Mouse (Mus musculus) adrenal gland, postnatal 25 days (tissue): Measurements from ENCODE around the gene Mamld1. TPM values are rescaled to one million over a fixed set of nuclear protein-coding genes. Genes with fewer than 3 reads are reported as not detected.
"Not testable (repeated sequence)": the region's sequence is repeated elsewhere in the genome, so short reads cannot be mapped to it uniquely, and the experiment has no call there.

Experiments used
- DNase-seq: peaks from one replicate; pipeline ENCODE4 v3.0.0; 2021; ENCODE audit warnings: mixed read lengths
- long read RNA-seq: library from polyadenylated mRNA; stranded (forward); transcript quantifications from one replicate; pipeline ENCODE4 v2.0.0, GENCODE M21; 2021
- total RNA-seq: library from RNA; stranded (reverse); gene quantifications from 2 replicates; pipeline ENCODE4 v1.2.3, GENCODE M21; 2021

Gene Mamld1
- total RNA-seq = 15.5 and 17.3 TPM in 2 replicates
- long read RNA-seq, partial matches to known transcripts = 1 of 1 reads
- long read RNA-seq, other reads (novel, unspliced or antisense) = 0 of 1 reads

DNA sequence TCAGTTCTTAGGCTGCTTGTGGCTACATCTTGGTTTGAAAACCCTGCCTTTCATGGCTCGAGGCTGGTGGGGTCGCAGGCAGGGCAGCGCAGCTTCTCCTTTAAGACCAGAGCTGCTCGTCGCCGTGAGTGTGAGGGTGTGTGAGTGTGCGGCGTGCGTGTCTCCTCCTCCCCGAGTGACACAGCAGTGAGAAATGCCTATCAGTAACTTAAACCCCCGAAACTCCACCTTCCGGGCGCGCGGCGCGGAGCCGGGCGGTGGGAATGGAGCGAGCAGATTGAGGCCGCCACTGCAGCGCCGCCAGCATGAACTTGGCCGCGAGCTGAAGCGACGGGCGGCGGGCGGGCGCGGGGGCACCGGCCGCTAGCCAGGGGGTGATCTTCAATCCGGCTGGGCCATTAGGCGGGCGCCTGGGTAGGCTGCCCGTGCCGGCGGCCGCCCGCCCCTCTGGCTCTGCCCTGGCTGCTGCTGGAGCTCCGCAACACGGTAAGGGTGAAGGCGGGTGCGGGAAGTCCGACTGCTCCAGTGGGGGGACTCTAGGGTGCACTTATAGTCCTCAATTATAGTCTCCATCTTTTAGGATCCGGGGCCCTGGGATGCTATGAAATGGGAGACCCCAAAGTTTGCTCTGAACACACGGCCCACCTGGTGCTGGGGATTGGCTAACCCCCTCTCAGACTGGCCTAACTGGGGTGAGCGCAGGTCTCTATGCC lies at the start of gene Mamld1:
Gene Mamld1 (plus strand): TSS at position 393 of the 713 bp plus-strand sequence.
- DNase-seq = peak; percentile 80

DNA sequence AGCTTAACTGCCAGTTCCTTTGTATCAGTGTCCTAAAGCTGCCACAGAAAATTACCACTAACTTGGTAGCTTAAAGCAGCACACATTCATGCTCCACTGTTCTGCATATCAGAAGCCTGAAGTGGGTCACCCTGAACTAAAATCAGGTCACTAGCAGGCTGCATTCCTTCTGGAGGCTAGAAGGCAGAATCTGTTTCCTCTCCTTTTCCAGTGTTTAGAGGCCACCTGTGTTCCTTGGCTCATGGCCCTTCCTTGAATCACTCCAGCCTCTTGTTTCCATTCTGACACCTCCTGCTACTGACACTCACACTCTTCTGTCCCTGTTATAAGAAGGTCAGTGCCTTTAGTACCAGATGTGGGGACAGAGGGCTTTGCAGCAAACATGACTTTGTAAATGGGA lies 25.3 kb upstream of the Mamld1 start:
- DNase-seq = no peak

DNA sequence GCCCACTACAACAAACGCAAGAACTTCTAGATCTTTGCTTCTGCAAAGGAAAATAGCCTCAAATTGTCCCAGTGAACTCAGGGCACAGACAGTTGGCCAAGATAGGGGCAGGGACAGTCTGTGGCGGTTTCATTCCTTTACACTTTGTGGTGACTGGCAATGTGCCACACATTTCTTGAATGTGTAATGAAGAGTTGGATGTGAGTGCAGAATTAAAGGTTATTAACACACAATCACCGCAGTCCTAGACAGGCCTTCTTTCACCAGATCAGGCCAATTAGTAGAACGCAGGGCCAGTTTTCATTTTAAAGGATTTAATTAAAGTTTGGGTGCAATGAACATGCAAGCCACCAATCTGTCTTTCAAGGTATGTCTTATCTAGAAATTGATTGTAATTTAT lies 22.0 kb upstream of the Mamld1 start:
- DNase-seq = no peak

DNA sequence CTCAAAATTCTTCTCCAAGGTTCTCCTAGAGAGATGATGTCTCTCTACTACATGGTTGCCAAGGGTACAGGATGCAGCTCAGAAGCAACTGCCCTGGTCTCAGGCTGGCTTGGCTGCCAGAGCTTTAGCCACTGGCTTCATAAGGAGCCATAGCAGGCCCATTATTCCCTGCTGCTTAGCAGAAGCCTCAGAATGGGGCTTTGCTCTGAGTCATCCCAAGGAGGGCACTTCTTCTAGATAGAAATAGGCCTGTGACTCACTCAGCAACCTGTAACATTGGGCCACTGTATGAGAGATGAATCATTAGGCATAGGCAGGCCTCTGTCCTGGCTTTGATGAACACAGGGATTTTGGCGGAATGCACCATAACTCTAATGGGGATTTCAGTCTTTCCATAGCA lies 21.1 kb upstream of the Mamld1 start:
- DNase-seq = not testable (repeated sequence)

DNA sequence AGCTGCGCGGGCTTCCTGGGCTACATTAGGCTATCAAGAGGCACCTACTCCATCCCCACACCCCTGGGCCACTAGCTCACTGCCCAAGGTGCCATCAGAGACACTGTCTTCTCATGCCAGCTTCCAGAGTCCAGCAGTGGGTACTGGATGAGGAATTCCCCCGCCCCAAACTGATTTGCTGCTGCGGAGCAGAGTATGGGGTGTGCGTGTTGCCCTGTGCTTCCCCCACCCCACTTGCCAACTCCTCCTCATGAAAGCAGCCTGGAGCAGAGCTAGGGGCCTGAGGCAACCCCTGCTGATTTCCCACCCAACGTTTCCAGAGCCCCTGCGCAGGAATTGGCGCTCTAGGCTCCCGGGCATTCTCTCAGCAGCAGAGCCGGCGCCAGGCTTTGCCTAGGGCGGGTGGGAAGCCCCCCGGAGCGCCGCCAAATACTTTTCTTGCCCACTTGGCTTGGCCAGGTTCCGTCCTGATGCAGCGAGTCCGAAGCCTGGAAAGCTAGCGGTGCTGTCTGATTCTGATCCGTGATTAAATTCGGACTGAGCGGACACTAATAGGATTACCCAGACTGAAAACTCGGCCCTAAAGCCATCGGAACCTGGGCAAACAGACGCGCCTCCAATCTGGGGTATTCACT lies 738 bp downstream of the Mamld1 start:
- peak; percentile 6 for DNase-seq

DNA sequence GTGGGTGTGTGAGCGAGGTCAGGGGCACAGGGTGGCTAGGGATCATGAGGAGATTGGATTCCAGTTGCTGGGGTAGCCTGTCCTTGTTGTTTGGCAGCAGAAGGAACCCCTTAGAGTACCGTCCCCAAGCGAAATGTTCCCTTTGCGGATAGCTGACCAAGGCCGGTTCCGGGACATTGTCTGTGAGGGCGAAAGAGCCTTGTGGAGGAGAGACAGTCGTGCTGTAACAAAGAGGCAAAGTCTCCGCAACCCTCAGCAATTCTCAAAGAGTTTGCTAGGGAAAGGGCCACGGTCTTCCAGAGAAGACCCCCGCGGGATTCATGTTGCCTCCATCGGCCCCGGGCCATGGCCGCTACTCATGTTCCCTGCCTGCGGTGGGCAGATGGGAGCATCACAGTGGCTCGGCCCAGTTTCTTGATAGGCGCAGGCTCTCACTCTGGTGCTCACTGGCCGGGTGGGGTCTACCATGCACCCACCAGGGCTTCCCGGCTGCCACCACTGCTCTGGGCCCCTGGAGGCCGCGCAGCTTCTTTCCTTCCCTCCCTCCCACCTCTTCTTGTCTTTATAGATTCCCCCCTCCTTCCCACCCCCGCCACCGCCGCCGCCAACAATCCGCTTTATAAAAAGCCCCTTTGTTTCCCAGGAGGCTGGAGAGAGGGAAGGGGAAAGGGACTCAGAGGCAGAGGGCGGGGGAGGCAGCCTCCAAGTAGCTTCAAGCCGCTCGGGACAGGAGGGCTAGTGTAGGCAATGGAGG lies 1.5 kb downstream of the Mamld1 start:
- peak; percentile 9 for DNase-seq

DNA sequence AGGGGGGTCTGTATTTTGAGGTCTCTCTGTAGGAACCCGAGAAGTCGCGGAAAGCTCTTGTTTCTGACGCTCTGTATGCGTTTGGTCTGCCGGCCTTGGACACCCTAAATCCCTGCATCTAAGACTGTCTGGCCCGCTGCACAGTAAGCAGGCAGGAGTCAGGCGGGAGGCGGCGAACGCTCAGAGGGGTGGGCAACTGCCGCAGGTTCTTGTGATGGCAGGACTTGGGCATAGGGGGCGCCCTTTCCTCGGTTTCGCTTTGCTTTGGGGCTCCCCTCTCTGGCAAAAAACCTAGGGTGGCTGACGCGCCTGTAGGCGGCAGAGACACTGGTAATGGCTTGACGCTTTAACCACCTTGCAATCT lies 2.0 kb downstream of the Mamld1 start:
- peak; percentile 85 for DNase-seq

DNA sequence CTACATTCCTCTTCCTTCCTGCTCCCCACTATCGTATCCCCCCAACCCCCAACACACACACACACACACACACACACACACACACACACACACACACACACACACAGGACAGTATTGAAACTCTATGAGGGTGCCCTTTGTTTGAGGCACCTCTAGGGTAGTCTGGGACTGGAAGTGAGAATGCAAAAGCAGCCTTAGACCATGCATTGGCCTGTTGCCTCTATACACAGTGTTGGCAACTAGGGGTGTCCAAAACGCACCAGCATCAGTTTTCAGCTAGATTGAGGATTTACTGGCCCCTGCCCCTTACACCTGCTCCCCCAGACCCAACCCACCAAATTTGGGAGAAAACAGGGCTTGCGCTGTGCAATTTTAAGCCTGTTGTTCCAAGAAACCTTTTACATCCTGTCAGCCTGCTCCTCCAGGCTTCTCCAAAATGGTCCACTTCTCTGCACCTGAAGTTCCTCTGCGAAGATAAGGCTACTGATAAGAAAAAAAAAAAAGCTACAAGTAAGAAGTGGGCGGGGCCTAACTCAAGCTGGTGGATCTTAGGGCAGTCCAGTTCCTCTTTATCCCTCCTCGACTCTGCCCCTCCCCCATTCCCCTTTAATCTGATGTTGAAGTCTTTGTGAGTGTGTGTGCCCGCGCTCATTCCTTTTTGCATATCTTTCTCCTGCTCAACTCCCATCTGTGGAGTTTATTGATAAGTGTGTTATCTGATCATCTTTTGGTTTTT lies 2.6 kb downstream of the Mamld1 start:
- DNase-seq = no peak

DNA sequence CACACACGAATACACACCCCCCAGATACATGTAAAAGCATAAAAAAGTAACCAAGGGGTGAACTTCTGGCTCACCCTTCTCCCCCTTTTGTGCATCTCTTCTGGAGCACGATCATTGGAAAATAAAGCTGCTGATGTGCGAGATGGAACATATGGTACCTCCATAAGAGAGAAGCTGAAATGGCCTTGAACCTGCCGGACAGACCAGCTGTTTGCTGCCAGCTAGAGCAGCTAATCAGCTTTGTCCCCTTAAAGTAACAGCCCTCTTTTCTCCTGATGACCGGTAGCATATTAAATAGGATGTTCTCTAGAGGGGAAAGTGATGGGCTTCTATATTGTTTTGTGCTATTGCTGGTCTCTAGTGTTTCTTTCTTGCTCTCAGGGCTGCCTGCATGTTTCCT lies 3.2 kb downstream of the Mamld1 start:
- no peak for DNase-seq

DNA sequence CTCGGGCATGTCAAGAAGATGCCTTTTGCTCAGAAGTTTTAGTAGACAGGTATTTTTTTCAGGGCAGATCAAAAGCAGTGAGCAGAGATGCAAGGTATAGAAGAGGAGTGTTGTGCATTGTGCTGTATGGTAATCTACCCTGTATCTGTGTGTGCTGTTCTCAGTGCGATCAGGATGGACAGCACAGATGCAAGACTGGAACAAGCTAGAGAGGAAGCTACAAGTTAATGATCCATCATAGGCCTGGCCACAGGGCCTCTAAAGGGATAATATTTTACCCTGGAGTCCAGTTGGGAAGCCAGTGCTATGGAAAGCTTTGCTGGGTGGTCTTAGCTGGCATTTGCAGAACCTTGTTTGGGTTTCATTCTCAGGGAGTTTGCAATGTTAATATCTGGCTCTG lies 6.9 kb downstream of the Mamld1 start:
- no peak for DNase-seq

DNA sequence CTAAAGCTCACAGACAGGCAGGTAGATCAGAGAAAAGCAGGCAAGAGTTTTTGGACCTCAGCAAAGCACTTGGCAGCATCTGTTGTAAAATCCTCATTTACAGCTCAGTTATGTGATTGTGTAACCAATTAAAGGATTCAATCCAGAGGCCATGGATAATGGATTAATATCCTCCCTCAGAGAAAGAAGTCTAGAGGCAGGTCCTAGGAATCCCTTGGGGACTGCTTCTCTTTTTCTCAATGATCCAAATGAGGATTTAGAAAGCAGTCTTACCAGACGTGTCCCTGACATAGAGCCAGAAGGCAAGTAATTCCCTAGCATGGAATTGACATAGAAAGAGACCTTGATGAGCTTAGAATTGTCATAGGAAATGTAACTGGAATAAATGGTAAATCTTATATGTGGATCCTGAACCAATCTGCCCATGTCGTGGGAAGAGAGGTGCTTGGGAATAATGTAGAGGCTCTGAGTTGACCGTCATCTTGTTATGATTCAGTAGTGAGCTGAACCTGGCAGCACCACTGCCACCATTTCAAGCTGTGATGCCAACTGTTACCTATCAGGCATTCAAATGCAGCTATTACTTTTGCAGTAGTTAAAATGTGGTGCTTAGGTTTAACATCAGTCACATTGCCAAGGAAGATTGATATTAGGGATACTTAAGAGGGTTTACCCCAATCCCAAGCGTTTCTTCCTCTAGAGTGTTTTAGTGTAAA lies 35.2 kb downstream of the Mamld1 start:
- no peak for DNase-seq

DNA sequence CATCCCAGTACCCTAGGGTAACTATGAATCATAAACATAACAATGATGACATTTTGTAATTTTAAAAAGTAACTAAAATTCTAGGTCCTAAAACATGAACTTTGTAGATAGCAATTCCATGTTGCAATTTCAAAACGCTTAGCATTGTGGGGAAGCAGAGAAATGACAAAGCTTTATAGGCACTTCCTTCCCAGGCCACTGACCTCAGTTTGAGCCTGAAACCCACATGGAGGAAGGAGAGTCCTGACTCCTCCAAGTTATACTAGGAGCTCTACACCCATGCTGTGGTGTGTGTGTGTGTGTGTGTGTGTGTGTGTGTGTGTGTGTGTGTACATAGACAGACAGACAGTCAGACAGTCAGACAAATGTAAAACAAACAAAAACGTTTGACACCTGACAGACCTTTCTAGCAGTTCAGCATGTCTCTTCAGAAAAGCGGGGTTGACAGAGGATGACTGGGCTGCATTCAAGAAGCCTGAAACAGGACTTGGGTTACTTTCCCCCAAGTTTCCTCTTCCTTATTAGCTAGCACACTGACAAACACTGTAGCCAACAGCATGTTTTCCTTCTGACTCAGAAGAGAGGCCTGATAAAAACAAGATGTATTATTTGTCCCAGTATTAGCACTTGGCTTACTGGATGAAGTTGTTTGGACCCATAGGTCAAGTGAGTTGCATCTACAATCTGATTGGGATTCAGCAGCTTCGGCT lies 37.5 kb downstream of the Mamld1 start:
- DNase-seq = no peak

DNA sequence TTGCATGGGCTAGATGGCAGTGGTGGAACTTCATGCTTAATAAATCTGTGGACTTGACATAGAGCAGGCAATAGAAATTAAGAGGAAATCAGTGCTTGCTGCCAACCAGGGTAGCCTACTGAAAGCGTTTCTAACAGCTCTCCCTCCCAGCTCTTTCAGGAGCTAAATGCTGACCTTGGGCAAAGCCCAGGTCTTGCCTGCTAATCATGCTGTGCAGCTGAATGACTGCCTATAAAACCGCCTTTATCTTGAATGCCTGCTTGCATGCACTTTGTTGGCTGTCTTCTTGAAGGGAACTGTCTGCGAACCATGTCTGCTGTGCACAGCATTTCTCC lies 38.0 kb downstream of the Mamld1 start:
- DNase-seq = no peak

DNA sequence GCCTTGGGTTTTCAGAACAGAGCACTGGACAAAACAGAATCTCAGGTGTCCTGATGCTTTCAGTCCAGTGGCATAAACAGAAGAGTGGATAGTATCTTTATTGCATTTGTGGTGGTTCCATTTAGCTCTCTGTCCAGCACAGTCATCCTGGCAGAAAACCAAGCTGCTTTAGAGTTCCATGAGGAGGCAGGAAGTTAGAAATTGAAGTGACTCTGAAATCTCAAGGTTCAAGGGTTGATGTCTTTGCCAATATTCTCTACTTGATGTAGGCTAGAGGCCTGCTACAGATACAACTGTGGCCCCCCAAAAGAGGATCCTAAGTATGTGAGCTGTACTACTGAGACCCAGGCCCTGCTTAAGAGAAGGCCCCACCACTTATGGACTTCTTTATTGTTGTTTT lies 55.8 kb downstream of the Mamld1 start:
- DNase-seq = no peak

DNA sequence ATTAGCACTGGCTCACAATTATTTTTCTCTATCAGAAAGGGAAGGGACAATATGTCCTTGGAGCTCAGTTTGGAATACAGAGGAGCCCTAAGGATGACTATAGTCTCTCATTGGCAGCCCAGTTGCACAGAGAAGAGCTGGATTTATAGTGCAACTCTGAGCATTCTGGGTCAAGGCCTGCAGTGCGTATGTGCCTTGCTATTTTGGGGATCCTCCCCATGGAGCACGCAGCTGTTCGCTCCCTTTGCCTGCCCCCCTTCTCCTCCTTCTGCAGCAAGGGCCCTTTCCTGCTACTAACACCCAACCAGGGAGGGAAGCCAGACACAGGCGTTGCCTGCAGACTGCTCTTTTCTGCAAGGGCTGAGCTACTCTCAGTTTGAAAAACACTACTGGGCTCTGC lies 56.3 kb downstream of the Mamld1 start:
- no peak for DNase-seq

DNA sequence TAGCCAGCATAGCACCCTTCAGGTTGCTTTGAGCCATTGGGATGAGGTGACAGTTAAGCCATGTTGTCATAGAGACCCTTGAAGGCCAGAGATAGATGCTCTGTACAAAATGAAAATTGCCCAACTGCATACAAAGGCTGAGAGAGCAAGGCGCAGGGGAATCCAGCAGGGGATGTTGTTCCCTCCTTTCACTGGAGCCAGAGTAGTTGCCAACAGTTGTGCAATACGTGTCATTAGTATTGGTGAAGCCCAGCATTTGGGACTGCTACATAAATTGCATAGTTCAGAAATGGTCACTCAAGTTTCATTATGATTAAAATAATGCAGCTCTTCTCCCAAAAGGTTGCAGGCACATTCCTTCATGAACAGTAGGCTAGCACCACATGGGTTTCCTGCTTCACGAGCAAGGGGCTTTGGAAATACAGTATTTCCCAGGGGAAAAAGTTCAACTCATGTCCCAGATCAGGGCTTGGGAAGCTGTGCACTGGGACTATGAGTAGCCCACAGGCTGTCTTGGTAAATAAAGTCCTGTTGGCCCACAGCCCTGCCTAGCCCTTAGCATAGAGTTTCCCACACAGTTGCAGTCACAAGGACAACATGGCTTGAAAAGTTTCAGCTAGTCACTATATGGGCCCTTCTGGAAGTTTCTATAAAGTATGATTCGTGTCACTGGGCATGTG lies 58.1 kb downstream of the Mamld1 start:
- no peak for DNase-seq

DNA sequence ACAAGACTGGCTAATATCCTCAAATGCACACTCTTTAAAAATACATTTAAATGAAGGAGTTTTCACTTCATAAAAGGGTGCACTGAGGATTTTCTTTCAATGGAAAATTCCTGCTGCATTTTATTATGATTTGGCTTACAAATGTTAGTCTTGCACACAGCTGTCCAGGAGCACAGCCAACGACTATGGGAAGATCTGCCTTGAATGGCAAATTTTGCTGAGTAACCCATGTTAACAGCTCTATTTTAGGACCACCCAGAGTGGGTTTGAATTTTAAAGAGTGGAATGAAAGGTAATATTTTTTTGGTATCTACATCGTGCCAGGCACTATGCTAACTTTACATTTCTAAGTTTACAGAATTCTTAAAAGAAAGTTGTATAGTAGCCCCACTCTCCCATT lies 60.3 kb downstream of the Mamld1 start:
- DNase-seq = no peak

DNA sequence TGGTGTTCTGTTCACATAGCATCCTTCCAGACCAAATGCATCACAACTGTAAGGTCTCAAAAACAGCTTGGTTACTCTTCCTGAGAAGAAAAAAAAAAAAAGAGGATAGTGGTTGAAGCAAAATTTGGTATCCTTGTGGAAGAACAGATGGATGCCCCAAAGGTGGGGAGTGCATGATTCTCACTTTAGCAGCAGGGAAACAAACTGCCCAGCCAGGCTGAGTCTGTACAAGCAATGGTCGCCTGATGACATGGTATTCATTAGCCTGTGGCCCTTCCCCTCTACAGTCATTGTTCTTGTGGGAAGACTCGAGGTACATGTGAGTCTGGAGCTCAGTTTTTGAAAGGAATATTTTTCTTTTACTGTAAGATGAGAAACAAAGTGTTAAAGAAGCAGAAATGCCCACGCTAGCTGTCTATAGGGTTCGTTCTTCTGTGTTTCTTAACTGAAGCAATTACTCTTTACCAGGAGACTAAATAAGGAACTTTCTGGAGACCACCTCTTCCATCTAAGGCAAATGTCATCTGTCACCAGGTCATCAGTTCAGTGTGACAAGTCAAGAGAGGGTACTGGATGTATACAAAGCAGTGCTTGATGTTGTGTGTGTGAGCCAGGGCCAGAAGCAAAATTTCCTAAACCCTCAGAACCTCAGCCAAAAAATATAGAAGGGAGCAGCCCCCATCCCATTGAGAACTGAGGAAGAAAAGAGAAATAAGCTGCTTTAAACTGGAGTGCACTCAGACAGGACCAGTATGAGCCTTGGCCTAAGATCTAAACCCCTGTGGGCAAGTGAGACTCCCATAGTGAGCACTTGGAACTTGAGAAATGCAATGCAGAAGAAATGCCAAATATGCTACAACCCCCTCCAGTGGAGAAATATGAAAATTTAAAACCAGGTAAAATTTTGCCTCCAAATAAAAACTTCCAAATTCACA lies 72.6 kb downstream of the Mamld1 start:
- no peak for DNase-seq

DNA sequence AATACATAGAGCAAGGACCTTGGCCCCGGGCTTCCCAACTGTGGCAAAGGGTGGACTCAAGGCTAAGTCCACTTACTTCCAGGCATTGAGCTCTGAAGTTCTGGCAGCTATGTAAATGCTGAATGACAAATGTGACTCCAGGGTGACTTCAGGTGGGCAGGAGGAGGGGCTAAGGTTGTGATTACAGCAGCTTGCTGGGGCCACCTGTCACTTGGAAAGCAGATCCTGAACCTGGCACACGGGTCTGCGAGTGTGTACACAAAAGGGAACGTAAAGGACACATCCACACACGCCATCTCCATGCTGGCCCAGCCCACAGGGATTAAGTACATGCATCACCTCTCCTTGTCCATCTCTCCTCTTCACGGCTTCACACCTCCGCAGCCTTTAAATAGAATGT lies 75.0 kb downstream of the Mamld1 start:
- DNase-seq = no peak

DNA sequence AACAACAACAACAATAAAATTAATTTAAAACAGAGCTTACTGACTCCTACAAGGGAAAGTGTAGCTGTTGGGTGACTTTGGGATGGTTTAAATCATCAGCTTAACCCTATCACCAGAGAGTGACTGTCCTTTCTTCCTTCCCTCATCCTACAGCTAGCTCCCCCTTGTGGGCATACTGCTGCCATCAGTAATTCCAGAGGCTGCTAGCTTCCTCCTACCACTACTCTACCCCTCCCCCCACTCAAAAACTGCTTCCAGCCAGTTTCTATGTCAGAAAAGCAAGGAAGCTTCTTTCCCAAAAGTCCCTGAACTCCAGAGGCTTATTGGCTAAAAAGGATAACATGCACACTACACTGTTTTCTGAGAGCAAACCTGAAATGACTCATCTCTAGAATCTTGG lies 81.4 kb downstream of the Mamld1 start:
- peak; percentile 36 for DNase-seq
